Mouse (Mus musculus) ES-Bruce4 (cell line): ENCODE data around the gene Cog4. TPM values are rescaled to one million over a fixed set of nuclear protein-coding genes. Genes with fewer than 3 reads are reported as not detected.
"Not testable (repeated sequence)": the region's sequence is repeated elsewhere in the genome, so short reads cannot be mapped to it uniquely, and the experiment has no call there.

Experiments
- H3K27ac ChIP-seq: 2 replicates; pipeline ENCODE4 v1.5.1; 2012; ENCODE audit warnings: low read length, inconsistent platforms; ENCODE audit not compliant: insufficient read depth
- H3K27me3 ChIP-seq: 2 replicates; pipeline ENCODE4 v1.6.1; 2012; ENCODE audit warnings: mild to moderate bottlenecking, low read length, inconsistent platforms; ENCODE audit not compliant: control insufficient read depth, poor library complexity, insufficient read depth, severe bottlenecking
- H3K36me3 ChIP-seq: 2 replicates; pipeline ENCODE4 v1.6.1; 2012; ENCODE audit warnings: inconsistent platforms, mild to moderate bottlenecking, low read length, moderate library complexity; ENCODE audit not compliant: control insufficient read depth, poor library complexity, insufficient read depth, severe bottlenecking
- H3K4me1 ChIP-seq: one replicate; pipeline ENCODE4 v1.8.1; 2011; ENCODE audit warnings: low read length; ENCODE audit not compliant: control insufficient read depth, insufficient read depth
- H3K4me3 ChIP-seq: 2 replicates; pipeline ENCODE4 v1.5.1; 2011; ENCODE audit warnings: low read depth, mild to moderate bottlenecking, low read length
- H3K9ac ChIP-seq: 2 replicates; pipeline ENCODE4 v1.6.1; 2012; ENCODE audit warnings: low read depth, mild to moderate bottlenecking, inconsistent platforms; ENCODE audit not compliant: poor library complexity, severe bottlenecking
- H3K9me3 ChIP-seq: replicated peaks from 2 replicates; pipeline ENCODE4 v1.6.1; 2012; ENCODE audit warnings: mild to moderate bottlenecking, low read length, inconsistent platforms; ENCODE audit not compliant: control insufficient read depth, poor library complexity, insufficient read depth, severe bottlenecking
- CTCF ChIP-seq: IDR thresholded peaks from one replicate; pipeline ENCODE4 v1.8.1; 2011; ENCODE audit warnings: low read depth, low read length
- EP300 ChIP-seq: IDR thresholded peaks from 2 replicates; pipeline ENCODE4 v1.6.1; 2011; ENCODE audit warnings: low read depth, low read length; ENCODE audit not compliant: insufficient read depth
- POLR2A ChIP-seq: IDR thresholded peaks from one replicate; pipeline ENCODE4 v1.8.1; 2011; ENCODE audit warnings: low read length; ENCODE audit not compliant: insufficient read depth
- polyA plus RNA-seq: library from polyadenylated mRNA; stranded (reverse); fragments of >200 nt; gene quantifications from 2 replicates; pipeline ENCODE4 v1.2.4, GENCODE M21; 2011; ENCODE audit warnings: low read depth; ENCODE audit not compliant: missing spikeins, insufficient read depth, insufficient read length

Gene Cog4
- polyA plus RNA-seq, 1 experiment = 50.7 TPM

GRCm38 (mm10) chr8:110844941-110845340 lies 1.5 kb upstream of the Cog4 start:
- H3K4me1 ChIP-seq = peaks cover 1% of the 10 kb centered on the region
- TF ChIP-seq CTCF (no peak), POLR2A (no peak), EP300 (no peak)
- no peaks in the 10 kb centered on the region for H3K9me3 ChIP-seq
- H3K27ac ChIP-seq = 0 out of 2 replicates have a peak overlapping the region, but pooled peaks have one; percentile 33
- H3K4me3 ChIP-seq = peak overlapping the region; percentile 24; the same call in 1 of the 2 replicates
- H3K36me3 ChIP-seq = peaks cover 54% of the 10 kb centered on the region
- no peaks in the 10 kb centered on the region for H3K27me3 ChIP-seq
- H3K9ac ChIP-seq = peak overlapping the region; percentile 84

DNA sequence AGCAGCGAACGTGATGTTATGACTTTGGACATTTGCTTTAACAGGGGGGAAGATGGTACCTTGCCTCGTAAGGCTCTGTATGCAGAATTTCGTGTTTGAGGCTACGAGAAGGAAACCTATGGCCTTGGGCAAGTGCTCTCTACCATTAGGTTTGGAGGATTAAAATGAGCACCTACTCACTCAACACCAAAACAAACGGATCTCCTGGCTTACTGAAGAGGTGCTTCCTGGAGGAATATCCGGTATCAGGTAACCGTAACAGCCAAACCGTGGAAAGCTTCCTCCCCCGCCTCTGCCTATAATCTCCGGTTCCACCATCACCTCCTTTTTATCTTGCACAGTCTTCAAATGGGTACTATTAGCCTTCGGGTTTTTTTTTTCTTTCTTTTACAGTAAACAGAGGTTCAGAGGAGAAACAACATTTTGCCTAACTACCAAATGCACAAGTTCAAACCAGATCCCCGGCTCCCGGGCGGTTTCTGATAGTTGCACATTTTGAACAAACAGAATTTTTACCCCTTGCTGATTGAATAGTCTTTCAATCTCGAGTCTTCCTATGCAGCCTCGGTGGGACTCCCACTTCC lies 487 bp upstream of the Cog4 start:
- peak overlapping the region; percentile 52 for H3K27ac ChIP-seq
- peaks cover 54% of the 10 kb centered on the region for H3K36me3 ChIP-seq
- no peaks in the 10 kb centered on the region for H3K9me3 ChIP-seq
- TF ChIP-seq POLR2A (no peak), CTCF (no peak), EP300 (no peak)
- H3K4me3 ChIP-seq = peak overlapping the region; percentile 88
- H3K9ac ChIP-seq = peak overlapping the region; percentile 83
- H3K27me3 ChIP-seq = no peaks in the 10 kb centered on the region
- H3K4me1 ChIP-seq = peaks cover 1% of the 10 kb centered on the region

DNA sequence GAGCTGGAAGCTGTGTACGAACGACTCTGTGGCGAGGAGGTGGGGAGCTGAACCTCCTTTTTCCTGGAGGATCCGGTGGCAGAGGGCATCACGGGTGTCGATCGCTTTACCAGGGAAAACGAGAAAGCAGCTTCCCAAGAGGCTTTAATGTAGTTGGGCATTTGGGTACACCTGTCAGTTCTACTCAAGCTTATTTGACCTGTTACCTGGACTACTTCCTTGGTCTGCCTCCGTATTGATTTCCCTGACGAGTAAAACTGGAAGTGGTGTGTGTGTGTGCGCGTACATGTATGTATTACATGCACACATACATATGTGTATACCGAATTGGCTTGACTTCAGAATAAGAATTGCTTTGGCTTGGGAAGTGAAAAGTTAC lies 760 bp downstream of the Cog4 start:
- TF ChIP-seq CTCF = no peak
- no peak for TF ChIP-seq POLR2A
- TF ChIP-seq EP300 = no peak
- Histone ChIP-seq H3K36me3 (peaks cover 54% of the 10 kb centered on the region), H3K27me3 (no peaks in the 10 kb centered on the region), H3K9ac (peak overlapping the region; percentile 78), H3K27ac (0 out of 2 replicates have a peak overlapping the region, but pooled peaks have one; percentile 3), H3K4me3 (peak overlapping the region; percentile 90), H3K9me3 (no peaks in the 10 kb centered on the region), H3K4me1 (no peaks in the 10 kb centered on the region)

- peaks cover 54% of the 10 kb centered on the region for H3K36me3 ChIP-seq
- no peak for TF ChIP-seq POLR2A
- no peak for TF ChIP-seq EP300
- TF ChIP-seq CTCF = no peak
Measured at GRCm38 (mm10) chr8:110847645-110848495, 1.5 kb downstream of the Cog4 start.

GRCm38 (mm10) chr8:110851186-110851585 lies 4.8 kb downstream of the Cog4 start:
- no peak overlapping the region for H3K4me3 ChIP-seq
- H3K4me1 ChIP-seq = no peaks in the 10 kb centered on the region
- H3K36me3 ChIP-seq = peaks cover 57% of the 10 kb centered on the region
- H3K27ac ChIP-seq = no peak overlapping the region
- no peak for TF ChIP-seq CTCF
- no peak for TF ChIP-seq EP300
- TF ChIP-seq POLR2A = no peak
- H3K9ac ChIP-seq = no peak overlapping the region
- H3K9me3 ChIP-seq = no peaks in the 10 kb centered on the region
- H3K27me3 ChIP-seq = no peaks in the 10 kb centered on the region

More at GRCm38 (mm10) chr8:110847645-110848495, 1.5 kb downstream of the Cog4 start:
- H3K9ac ChIP-seq = peak overlapping the region; percentile 78
- no peak overlapping the region for H3K4me3 ChIP-seq
- H3K27ac ChIP-seq = no peak overlapping the region
- H3K9me3 ChIP-seq = no peaks in the 10 kb centered on the region
- no peaks in the 10 kb centered on the region for H3K27me3 ChIP-seq
- H3K4me1 ChIP-seq = no peaks in the 10 kb centered on the region

GRCm38 (mm10) chr8:110856073-110856472 lies 9.7 kb downstream of the Cog4 start:
- not testable (repeated sequence) for H3K27ac ChIP-seq, H3K27me3 ChIP-seq, H3K9me3 ChIP-seq, H3K4me1 ChIP-seq, H3K4me3 ChIP-seq, H3K9ac ChIP-seq
- peaks cover 83% of the 10 kb centered on the region for H3K36me3 ChIP-seq
